Mouse (Mus musculus) monocyte, adult 2 months (primary cell): Measurements from ENCODE around the gene Fem1a.
A peak's percentile ranks its signal among the peaks of the same experiment; 100 is the strongest.

Source experiments
- DNase-seq, 2 experiments: peaks; one replicate each; pipeline ENCODE4 v3.0.0; 2022; ENCODE audit warnings: low spot score in 2 of 2, low read depth in 1 of 2

Fem1a gene

DNA sequence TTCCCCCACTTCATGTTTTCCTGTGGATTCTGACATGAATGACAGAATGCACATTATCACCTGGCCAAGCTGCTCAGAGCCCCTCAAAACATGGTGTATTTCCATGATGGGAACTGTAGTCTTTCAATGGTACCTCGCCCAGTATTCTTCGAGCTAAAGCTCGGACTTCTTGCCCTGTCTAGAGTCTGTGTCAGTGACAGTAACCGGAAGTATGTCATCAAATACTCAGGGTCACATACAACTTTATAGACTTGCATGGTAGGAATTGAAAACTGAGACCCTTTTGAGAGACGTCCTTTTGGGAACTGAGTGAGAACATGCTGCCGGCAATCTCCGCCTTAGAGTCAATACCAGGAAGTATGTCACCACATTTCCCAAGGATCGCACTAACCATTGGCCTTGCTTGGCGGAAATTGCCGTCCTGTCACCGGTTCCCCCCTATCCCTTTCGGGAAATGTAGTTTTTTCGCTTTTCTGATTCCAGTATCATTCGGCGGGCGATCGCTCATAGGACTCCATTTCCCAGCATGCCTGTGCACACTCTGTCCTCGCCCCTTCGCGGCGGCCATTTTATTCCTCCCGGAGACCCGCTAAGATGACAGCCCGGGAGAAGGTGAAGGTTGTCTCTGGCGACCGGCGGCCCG lies at the start of gene Fem1a:
Gene Fem1a, plus strand, starts transcription at position 572 of the 643 bp plus-strand sequence.
- DNase-seq, result peak; percentile 90 to 92

- no peak for DNase-seq
These were observed 49.5 kb upstream of the Fem1a start for GRCm38 (mm10) chr17:56206986-56207674.

DNA sequence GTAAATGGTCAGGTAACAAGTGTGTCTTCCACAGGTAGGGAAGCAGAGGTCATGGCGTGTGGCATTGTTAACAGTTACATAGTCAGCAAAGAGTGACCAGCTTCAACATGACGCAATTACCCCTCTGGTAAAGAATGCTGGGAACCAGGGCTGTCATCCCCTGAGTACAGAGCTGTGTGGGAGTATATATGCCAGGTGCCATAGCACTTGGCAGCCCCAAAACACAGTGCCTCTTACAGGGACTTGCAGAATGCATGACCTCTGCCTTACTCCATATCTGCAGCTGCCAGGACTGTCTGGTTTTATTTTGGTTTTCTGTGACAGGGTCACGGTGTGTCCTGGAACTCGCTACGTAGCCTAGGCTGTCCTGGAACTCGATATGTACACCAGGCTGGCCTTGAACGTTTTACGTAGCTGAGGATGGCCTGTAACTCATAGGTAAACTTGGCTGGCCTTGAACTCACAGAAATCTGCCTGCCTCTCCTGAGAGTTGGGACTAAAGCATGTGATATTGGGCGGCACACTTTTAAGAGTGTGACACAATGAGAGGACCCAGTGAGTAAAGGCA lies 48.6 kb upstream of the Fem1a start:
- no peak for DNase-seq

DNA sequence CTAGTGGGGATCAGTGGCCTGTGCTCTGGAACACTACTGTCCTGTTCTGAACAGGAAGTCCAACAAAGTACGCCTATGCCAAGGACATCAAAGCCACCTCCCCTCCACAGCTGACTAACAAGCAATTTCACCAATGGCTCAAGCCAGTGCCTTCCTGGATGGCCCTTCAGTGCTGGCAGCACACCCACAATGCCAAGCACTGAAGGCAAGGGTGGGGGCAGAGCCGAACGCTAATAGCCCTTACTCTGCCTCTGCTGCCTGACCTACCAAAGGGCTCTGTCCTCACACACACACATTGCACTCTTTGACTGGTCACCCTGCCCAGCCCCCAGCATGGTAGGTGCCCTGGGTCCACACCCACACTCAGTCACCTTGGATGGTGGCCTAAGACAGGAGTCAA lies 47.8 kb upstream of the Fem1a start:
- no peak for DNase-seq

- no peak for DNase-seq
These were observed 45.5 kb upstream of the Fem1a start for GRCm38 (mm10) chr17:56211090-56211489.

DNA sequence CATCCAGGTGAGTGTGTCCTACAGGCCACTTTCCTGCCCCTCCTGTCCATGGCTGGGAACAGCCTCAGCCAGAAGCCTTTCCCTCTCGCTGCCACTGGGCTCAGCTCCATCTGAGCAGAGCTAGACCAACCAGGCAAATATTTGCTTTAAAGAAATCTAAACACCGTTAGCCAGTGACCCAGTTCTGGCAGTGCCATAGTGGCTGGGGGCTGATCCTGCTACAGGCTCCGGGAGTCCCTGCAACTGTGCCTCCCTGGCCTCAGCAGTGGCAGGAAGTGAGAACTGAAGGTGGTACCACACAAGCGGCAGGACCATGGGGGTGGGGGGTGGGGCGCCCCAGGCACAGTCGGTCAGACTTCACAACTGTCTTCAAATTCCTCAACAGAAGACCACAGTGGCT lies 43.9 kb upstream of the Fem1a start:
- no peak for DNase-seq

GRCm38 (mm10) chr17:56214229-56214628 lies 42.4 kb upstream of the Fem1a start:
- DNase-seq, result no peak

GRCm38 (mm10) chr17:56217670-56218069 lies 38.9 kb upstream of the Fem1a start:
- no peak for DNase-seq

DNA sequence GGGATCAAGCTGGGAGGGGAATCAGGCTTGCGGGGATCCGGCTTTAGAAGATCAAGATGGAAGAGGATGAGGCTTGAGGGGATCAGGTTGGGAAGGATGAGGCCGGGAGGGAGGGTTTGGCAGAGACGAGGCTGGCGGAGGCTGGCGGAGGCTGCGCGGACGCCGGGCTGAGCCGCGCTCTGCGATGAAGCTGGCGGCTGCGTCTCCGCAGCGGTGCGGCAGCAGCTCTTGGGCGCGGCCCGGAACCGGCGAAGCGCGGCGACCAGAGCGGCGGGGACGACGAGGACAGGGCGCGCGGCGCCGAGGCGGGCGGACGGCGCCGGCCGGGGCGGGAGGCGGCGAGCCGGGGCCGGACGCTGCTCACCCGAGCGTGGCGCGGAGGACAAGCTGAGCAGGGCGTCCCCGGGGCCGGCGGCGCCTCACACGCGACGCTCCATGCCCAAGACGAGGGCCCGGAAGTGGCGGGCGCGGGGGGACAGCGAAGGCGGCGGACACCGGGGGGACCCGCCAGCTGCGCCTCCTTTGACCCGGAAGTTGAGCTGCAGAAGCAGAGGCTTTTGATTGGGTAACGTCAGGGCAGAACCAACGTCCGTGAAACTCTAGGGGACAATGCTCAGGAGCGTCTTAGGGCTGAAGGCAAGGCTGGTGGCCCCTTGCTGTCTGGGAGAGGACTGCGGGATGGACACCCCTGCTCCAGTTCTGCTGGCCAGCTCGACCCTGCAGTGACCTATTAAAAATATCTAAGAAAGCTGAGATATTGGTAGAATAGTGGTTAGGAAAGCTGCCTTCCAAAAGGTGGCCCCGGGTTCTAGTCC lies 38.0 kb upstream of the Fem1a start, which contains the start of gene Dpp9:
Gene Dpp9, minus strand, starts transcription at position 529 of the 815 bp plus-strand sequence.
- peak; percentile 77 to 78 for DNase-seq

- DNase-seq, result no peak
These were observed 37.4 kb upstream of the Fem1a start for GRCm38 (mm10) chr17:56219251-56219650.

DNA sequence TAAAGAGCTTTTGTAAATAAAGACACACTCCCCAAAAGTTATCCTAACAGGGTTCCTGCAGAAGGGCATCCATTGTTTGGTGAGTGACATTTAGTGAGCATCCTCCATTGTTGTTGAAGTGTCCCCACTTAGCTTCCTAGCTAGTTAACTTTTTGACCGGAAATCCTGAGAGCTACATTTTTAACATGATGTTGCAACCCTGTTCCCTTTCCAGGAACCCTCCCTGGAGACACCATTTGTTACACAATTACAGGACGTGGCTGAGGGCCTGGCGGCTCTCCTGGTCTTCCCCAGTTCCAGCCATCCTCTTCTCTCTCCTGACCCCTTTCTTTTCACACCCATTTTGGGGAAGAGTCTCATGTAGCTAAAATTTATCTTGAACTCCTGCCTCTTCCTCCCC lies 36.8 kb upstream of the Fem1a start:
- DNase-seq, result no peak

DNA sequence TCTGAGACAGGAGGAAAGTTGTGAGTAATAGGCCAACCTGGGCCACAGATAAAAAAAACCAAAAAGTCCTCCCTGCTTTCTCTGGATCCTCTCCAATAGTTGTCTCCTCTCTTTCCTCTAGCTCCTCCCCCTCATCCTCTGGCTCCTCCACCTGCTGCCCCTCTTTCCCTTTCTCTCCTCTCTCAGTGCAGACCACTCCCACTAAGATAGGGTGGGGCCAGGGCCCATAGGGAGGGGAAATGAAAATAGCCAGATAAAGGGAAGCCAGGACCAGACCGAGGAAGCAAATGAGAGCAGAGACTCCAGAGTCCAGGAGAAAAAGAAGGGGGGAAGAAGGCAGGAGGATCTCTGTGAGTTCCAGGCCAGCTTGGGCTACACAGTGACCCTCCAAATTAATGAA lies 31.7 kb upstream of the Fem1a start:
- no peak for DNase-seq

- DNase-seq, result no peak
These were observed 30.0 kb upstream of the Fem1a start for GRCm38 (mm10) chr17:56226566-56226965.

GRCm38 (mm10) chr17:56229943-56230342 lies 26.7 kb upstream of the Fem1a start:
- DNase-seq, result no peak

DNA sequence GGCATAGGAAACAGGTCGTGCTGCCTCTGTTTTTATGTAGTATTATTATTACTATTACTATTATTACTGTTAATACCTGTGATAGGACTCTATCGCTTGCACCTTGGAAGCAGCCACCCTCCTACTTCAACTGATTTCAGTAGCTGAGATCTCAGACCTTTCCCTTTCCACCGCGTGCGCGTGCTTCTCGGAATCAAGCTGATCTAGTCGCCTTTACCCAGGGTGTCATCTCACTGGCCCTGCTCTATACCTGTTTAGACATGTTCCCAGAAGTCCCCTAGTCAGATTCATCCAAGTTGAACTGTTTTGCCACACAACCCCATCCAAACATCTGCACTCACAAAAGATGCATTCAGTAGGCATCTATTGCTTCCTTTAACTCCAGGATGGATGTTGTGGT lies 23.2 kb upstream of the Fem1a start:
- no peak for DNase-seq

DNA sequence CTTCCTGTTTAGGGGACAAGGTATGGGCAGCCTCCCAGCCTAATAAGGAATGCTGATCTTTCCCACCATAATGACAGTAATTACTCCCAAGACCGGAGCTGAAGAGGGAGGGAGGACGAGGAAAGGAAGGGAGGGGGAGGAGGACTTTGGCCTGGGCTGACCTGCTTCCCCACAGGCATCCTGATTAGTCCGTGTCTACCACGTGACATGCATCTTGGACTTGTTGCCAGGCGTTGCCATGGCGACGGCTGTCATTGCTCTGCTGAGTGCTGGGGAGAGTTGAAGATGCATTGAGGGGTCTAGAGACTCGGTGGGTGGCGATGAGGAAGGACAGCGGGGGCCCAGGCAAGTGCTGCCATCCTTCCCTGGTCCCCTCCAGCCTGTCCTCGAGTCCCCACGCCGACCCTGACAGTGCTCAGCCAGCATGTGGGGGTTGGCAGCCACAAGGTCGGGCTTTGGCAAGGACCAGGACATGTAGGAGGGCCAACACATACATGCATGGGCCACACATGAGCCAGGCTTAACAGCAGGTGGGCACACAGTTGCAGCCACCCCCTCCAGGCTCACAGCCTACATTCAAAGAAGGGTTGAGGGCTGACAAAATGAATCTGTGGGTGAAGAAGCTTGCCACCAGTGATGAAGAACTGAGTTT lies 22.7 kb upstream of the Fem1a start:
- no peak for DNase-seq

DNA sequence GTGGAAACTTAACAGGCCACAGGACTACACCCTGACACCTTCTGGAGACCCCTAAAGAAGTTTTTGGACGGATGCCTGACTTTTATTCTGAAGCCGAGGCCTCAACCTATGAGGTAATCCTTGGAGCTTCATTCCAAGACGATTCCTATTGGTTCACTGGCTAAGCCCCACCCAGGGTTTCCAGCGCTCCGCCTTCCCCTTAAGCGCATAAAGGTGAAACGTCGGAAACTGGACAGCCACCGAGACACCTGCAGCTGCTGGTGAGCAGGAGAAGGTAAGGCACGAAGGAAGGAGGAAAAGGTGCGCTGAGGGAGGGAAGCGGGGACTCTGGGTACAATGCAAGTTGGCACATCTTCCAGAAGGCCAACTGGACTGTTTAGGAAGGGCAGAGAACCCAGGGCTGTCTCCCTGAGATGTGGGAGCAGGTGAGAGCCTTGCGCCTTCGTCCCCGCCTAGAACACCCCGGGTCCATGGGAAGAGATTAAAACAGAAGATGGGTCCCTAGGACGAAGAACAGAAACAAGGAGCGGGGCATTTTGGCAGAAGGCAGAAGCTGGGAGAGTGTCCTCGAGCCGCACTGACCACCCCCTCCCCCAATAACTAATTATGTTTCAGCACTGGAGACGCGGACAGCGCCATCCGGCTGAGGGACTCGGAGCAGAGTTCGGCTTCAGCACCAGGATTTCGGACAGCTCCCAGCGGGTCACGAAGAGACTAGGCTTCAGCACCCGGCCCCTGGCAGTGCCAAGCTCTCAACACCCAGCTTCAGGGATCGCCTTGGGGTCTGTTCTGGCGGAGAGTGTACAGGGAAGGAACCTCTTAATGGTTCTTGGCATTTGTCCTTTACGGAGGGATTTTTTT lies 14.8 kb upstream of the Fem1a start:
- peak in 1 of 2 experiments; percentile 42 for DNase-seq

- DNase-seq, result no peak
These were observed 11.0 kb upstream of the Fem1a start for GRCm38 (mm10) chr17:56245608-56246007.

DNA sequence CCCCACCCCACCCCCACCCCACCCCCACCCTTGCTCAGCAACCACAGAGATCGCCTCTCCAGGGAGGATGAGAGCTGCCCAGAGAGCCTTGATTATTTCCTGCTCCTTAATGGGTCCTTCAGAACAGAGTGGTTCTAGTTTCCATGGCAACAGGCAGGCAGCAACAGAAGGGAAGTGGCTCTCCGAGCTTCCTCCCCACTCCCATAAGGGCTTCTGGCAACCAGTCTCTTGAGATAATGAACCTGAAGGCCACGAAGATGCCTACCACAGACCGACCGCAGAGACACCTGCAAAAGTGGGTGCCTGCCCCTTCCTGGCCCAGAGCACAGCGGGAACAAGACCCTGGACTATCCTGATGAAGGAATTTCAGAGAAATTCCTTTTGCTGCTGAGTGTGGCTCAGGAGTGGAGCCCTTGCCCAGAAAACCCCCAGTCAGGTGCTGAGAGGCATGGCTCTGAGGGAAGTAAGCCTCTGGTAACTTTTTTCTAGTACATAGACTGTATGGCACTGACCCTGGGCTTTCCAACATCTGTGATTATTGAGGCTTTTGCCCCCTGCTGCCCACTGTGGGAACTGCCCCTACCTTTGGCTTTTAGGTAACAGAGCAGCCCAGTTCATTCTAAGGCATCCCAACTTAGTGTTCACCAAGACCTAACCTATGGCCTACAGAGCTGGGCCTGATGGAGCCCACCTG lies 5.3 kb upstream of the Fem1a start:
- DNase-seq, result peak in 1 of 2 experiments; percentile 60

DNA sequence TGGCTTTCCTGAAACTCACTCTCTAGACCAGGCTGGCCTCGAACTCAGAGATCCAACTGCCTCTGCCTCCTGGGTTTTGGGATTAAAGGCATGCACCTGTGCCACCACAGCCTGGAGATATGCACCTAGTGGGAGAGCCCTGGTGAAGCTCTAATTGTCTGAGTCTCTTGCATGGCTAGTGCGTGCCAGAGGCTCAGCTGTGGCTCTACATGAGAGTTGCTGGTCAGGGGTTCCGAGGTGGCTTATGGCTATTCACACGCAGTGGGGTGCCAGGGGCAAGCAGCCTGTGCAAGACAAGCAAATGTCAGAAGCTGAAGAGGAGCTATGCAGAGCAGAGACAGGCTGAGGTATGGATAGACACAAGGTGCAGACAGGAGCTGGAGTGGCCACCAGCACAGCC lies 1.9 kb upstream of the Fem1a start:
- DNase-seq, result no peak
